Mouse (Mus musculus) erythroblast, embryonic 14.5 days (primary cell): ENCODE measurements around the gene Ppl.

Source experiments
- GATA1 ChIP-seq: IDR thresholded peaks from 2 replicates; pipeline ENCODE4 v1.6.1; 2012; ENCODE audit warnings: low read length, inconsistent platforms, mixed read lengths
- TAL1 ChIP-seq: IDR thresholded peaks from 3 replicates; pipeline ENCODE4 v1.6.1; 2012; ENCODE audit warnings: low read length, inconsistent platforms, mixed read lengths

DNA sequence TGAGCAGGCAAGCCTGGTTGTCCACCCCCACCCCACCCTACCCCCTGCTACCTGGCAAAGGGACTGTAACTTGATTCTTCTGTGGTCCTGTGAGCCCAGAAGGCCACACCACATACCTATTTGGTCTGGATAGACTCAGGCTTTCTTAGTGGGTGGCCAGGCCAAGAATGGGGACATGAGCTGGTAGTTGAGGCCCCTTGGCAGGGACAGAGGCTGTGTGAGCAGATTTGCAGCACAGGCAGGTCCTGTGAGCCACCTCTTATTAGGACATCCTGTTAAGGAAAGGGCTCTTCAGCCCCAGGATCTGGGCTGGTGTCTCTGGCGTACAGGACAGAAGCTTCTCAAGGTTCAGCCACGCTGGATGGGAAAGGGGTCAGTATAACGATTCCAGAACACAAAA lies 24.9 kb upstream of the Ppl start:
- TF ChIP-seq TAL1 (no peak), GATA1 (no peak)
